Comparison of ENCODE assay signal across 10 mouse cellular contexts in genomic region chr11:107379089-107379845, GRCm38 (mm10).
DNase-seq lines count a peak whose midpoint lies in the region; ATAC-seq and TF ChIP-seq lines count a peak whose summit lies in the region.
"Had no signal": no experiment of that assay in that cellular context is flagged by ENCODE, and none has a peak within 500 bp of the region (broad histone marks: within the 10 kb centered on the region; RNA-seq: fewer than 3 reads in every experiment).

No protein-coding gene starts in this region.

- no peak for TF ChIP-seq POLR2A in liver, adult 2 months (IDR thresholded peaks at IDR 0.05; ENCODE audit: extremely low read depth, insufficient read depth, low read length)

- peaks cover 6% of the 10 kb centered on the region; the same call in 1 of the 2 replicates for H3K9me3 ChIP-seq in liver, embryonic 12.5 days (replicated peaks)
- H3K9me3 ChIP-seq in liver, embryonic 14.5 days (ENCODE audit: control insufficient read depth, low read length), result no peaks in the 10 kb centered on the region
- H3K9me3 ChIP-seq: hindbrain, embryonic 15.5 days; neural tube, embryonic 13.5 days had no signal

- peak overlapping the region; percentile 94 for H3K27ac ChIP-seq in liver, adult 2 months (replicated peaks; ENCODE audit: insufficient read depth, low read depth, low read length)
- H3K27ac ChIP-seq in liver, embryonic 12.5 days, result no peak overlapping the region
- H3K27ac ChIP-seq in liver, embryonic 14.5 days, result no peak overlapping the region
- H3K27ac ChIP-seq: hindbrain, embryonic 15.5 days; neural tube, embryonic 13.5 days had no signal

- H3K9ac ChIP-seq in liver, adult 2 months (ENCODE audit: low read depth, low read length), result no peak overlapping the region
- H3K9ac ChIP-seq in liver, embryonic 12.5 days, result no peak overlapping the region
- no peak overlapping the region for H3K9ac ChIP-seq in liver, embryonic 14.5 days (replicated peaks)
- H3K9ac ChIP-seq: hindbrain, embryonic 15.5 days; neural tube, embryonic 13.5 days had no signal

- 28% methylated on average over 22 of the region's 22 CpGs for WGBS in liver, adult 2 months
- 84% methylated on average over 22 of the region's 22 CpGs for WGBS in liver, embryonic 12.5 days (ENCODE audit: insufficient replicate concordance)
- 81% methylated on average over 22 of the region's 22 CpGs for WGBS in liver, embryonic 14.5 days (ENCODE audit: insufficient replicate concordance)

- TF ChIP-seq CTCF in liver, adult 2 months (IDR thresholded peaks at IDR 0.05; ENCODE audit: low read depth, low read length), result peak; percentile 36; the same call in 1 of the 2 replicates
- TF ChIP-seq CTCF in liver, embryonic 14.5 days (IDR thresholded peaks at IDR 0.05; ENCODE audit: low read depth), result no peak

- no peaks in the 10 kb centered on the region for H3K36me3 ChIP-seq in liver, adult 2 months (ENCODE audit: control insufficient read depth, insufficient read depth, low read length)
- H3K36me3 ChIP-seq in liver, embryonic 12.5 days, result peaks cover 3% of the 10 kb centered on the region; the same call in 1 of the 2 replicates
- H3K36me3 ChIP-seq in liver, embryonic 14.5 days (replicated peaks; ENCODE audit: control insufficient read depth, insufficient read depth, low read depth), result no peaks in the 10 kb centered on the region
- H3K36me3 ChIP-seq: hindbrain, embryonic 15.5 days had no signal

- ATAC-seq in liver, embryonic 12.5 days, result no peak
- ATAC-seq in liver, embryonic 14.5 days (ENCODE audit: insufficient read depth), result no peak

- peak; percentile 97 for DNase-seq in liver, adult 2 months (ENCODE audit: extremely low read depth, low read depth, low spot score)
- DNase-seq in cerebellum, adult 9-10 months, result peak; percentile 99
- peak; percentile 75 for DNase-seq in heart, postnatal 4 days
- DNase-seq in liver, embryonic 14.5 days (ENCODE audit: low read depth in 3 of 3, low spot score in 3 of 3), result no peak
- peak; percentile 56 for DNase-seq in testis, postnatal 10 days (ENCODE audit: low spot score)
- DNase-seq in thymus, postnatal 0 days (ENCODE audit: low spot score), result no peak
- no peak for DNase-seq in ovary, adult 18-20 months (ENCODE audit: low spot score)

- peaks cover 29% of the 10 kb centered on the region for H3K4me1 ChIP-seq in liver, adult 2 months (ENCODE audit: control insufficient read depth, insufficient read depth, low read length)
- H3K4me1 ChIP-seq in liver, embryonic 12.5 days, result peaks cover 28% of the 10 kb centered on the region; the same call in 1 of the 2 replicates
- H3K4me1 ChIP-seq in liver, embryonic 14.5 days (replicated peaks; ENCODE audit: control insufficient read depth in 2 of 2, insufficient read depth in 2 of 2, low read length in 1 of 2), result 0 out of 4 replicates have a peak, but pooled peaks cover 0 to 2% of the 10 kb centered on the region in 2 experiments

- H3K4me2 ChIP-seq in liver, embryonic 12.5 days, result no peak overlapping the region
- 0 out of 2 replicates have a peak overlapping the region, but pooled peaks have one; percentile 11 for H3K4me2 ChIP-seq in liver, embryonic 14.5 days (ENCODE audit: low read depth)
- H3K4me2 ChIP-seq: hindbrain, embryonic 15.5 days; neural tube, embryonic 13.5 days had no signal

- TF ChIP-seq EP300 in liver, embryonic 14.5 days (IDR thresholded peaks at IDR 0.05; ENCODE audit: low read depth), result no peak

- no peaks in the 10 kb centered on the region for H3K27me3 ChIP-seq in liver, adult 2 months (ENCODE audit: control insufficient read depth, insufficient read depth, low read length)
- H3K27me3 ChIP-seq in liver, embryonic 12.5 days (replicated peaks), result no peaks in the 10 kb centered on the region
- H3K27me3 ChIP-seq in liver, embryonic 14.5 days (ENCODE audit: control insufficient read depth, insufficient read depth, low read length), result no peaks in the 10 kb centered on the region
- H3K27me3 ChIP-seq: hindbrain, embryonic 15.5 days; neural tube, embryonic 13.5 days had no signal

- H3K79me2 ChIP-seq in liver, adult 2 months (ENCODE audit: control insufficient read depth, insufficient read depth, low read length), result peaks cover 44% of the 10 kb centered on the region

- H3K4me3 ChIP-seq in liver, adult 2 months (ENCODE audit: insufficient read depth, low read depth, low read length), result no peak overlapping the region
- no peak overlapping the region for H3K4me3 ChIP-seq in liver, embryonic 12.5 days
- no peak overlapping the region for H3K4me3 ChIP-seq in liver, embryonic 14.5 days (ENCODE audit: insufficient read depth in 1 of 2, low read depth in 2 of 2, low read length in 2 of 2)
- H3K4me3 ChIP-seq: hindbrain, embryonic 15.5 days; neural tube, embryonic 13.5 days had no signal

Comparison
In these comparisons a context has a peak if more than half of its experiments do, and no peak if none do; other contexts are left out.
1. DNase-seq: peak in liver, adult 2 months (single experiment), cerebellum, adult 9-10 months (single experiment), heart, postnatal 4 days (single experiment) and testis, postnatal 10 days (single experiment); none in liver, embryonic 14.5 days (0 of 3), thymus, postnatal 0 days (single experiment) and ovary, adult 18-20 months (single experiment).